Mouse (Mus musculus) testis, adult 2 months (tissue): ENCODE measurements at regions not wholly inside any gene's neighbourhood (a gene's known extent, or its start where the extent isn't known, plus 50 kb on each side); places are given as distances from the start of the nearest gene placed in this dataset.

Experiments
- CTCF ChIP-seq: fragments of 200-500 bp; IDR thresholded peaks from 2 replicates; pipeline ENCODE4 v1.5.1; 2012; ENCODE audit warnings: low read depth, mild to moderate bottlenecking, inconsistent platforms, low read length, moderate library complexity; ENCODE audit not compliant: control insufficient read depth, insufficient read depth, insufficient replicate concordance
- POLR2A ChIP-seq: fragments of 200-500 bp; IDR thresholded peaks from 2 replicates; pipeline ENCODE4 v1.6.1; 2012; ENCODE audit warnings: low read depth, mild to moderate bottlenecking, inconsistent platforms, low read length, moderate library complexity; ENCODE audit not compliant: control insufficient read depth

- no peak for TF ChIP-seq CTCF
- TF ChIP-seq POLR2A: no peak
Observed at GRCm38 (mm10) chr4:54812740-54813634, 131.9 kb upstream of the Zfp462 start.
